Mouse (Mus musculus) gastrocnemius, adult 8-10 months (tissue): ENCODE measurements around the gene Cd59b. TPM values are rescaled to one million over a fixed set of nuclear protein-coding genes. Genes with fewer than 3 reads are reported as not detected.
"Not testable (repeated sequence)": the region's sequence is repeated elsewhere in the genome, so short reads cannot be mapped to it uniquely, and the experiment has no call there.

Source experiments
- DNase-seq, 2 experiments: peaks; one replicate each; pipeline ENCODE4 v3.0.0; 2022; ENCODE audit warnings: low spot score in 2 of 2
- total RNA-seq, 4 experiments: library from RNA; stranded (reverse); gene quantifications; 2 replicates each; pipeline ENCODE4 v1.2.4; 2022

Gene Cd59b
- total RNA-seq, 4 experiments from 2014 or later, result 1.2 to 2.8 (median 2.1) TPM

DNA sequence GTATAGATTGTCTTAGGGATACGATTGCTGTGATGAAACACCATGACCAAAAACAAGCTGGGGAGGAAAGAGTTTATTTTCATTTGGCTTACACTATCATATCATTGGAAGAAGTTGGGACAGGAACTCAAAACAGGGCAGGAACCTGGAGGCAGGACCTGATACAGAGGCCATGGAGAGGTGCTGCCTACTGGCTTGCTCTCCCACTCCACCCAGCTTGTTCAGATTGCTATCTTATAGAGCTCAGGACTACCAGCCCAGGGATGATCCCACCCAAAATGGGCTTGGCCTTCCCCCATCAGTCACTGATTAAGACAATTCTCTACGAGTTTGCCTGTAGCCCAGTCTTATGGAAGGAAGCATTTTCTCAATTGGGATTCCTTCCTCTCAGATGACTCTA, 5.5 kb upstream of the Cd59b start:
- DNase-seq, result no peak

DNA sequence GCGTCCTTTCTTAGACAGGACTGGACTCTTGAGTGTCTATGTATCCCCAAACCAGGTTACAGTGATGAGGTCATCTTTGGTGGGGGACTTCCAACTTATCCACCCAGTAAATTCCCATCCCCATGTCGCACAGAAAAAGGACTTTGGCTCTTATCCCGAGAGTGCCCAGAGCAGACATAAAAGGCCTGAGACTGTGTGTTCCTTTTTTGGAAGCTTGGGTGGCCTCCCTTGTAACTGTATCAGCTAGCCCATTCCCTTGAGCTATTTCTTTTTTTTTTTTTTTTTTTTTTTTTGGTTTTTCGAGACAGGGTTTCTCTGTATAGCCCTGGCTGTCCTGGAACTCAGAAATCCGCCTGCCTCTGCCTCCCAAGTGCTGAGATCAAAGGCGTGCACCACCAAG, 4.1 kb upstream of the Cd59b start, which contains the start of gene Gm10912:
Gene Gm10912 (plus strand): TSS at position 301 of the 400 bp plus-strand sequence.
- DNase-seq, result not testable (repeated sequence)

DNA sequence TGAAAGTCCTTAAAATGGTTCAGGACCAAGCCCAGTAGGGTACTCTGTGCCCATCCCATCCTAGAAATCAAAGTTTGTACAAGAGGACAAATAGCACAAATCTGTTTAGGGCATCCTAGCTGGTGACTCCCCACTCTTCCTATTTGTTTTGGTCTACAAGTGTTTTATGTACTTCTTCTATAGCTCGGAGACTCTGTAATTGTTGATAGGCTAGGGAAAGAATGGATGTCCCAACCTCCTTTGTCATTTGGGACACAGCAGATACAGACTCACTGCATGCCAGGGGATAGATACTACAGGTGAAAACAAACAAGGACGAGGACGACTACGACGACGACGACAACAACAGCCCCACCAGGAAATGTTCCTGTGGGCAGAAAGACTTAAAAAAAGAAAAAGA, 1.2 kb upstream of the Cd59b start, which contains the start of gene Gm10799:
Gene Gm10799 (minus strand): TSS at position 101 of the 400 bp plus-strand sequence.
- DNase-seq, result not testable (repeated sequence)

DNA sequence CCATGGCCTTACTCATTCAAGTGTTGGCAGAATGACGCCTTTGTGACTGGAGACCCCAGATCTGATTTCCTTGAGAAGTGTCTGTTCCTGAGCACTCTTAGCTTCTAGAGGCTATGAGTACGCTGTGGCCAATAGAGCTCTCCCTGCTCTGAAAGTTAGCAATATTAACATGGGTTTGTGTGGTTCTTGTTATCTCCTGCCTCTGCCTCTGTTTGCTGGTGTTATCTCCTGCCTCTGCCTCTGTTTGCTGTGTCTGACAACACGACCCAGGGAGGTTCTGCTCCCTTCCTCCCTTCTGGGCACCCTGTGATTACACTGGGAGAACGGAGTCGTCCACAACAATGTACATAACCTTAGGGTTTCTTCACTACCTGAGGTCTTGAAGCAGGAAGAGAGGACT, 8.6 kb downstream of the Cd59b start:
- DNase-seq, result not testable (repeated sequence)

DNA sequence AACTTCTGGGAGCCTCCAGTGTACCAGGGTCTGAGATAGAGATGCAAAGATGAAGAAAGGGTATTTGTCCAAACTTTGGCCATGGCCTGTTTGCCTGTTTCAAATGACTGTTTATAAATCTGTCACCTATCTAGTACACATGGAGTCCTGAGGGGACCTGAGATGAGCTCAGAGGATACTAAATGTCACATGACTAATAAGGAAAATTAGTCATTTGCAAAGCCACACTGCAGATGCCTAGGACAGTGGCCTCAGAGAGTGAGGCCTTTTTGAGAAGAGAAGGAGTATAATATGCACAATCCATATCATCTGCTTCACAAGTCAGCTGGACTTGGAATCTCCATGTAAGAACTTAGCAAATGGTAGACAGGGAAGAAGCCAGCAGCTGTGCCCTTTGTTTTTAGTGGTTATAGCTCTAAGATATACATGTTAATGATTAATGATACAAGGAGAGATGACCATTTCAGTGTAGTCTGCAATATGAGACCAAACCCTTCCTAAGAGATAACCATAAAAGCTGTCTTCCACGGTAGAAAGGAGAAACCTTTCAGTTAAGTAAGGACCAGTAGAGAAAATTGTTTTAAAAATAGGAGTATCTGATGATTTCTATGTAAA, 11.9 kb downstream of the Cd59b start:
- DNase-seq, result not testable (repeated sequence)

DNA sequence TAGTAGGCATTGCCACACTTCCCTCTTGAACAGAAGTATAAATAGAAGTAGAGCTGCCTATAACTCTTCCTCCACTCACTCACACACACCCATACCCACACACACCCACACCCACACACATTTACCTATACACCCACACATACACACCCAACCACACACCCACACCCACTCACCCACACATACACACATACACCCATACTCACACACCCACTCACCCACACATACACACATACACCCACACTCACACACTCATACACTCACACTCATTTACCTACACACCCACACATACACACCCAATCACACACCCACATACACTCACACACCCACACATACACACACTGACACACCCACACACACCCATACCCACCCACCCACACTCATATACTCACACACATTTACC, 12.8 kb downstream of the Cd59b start:
- DNase-seq, result no peak

DNA sequence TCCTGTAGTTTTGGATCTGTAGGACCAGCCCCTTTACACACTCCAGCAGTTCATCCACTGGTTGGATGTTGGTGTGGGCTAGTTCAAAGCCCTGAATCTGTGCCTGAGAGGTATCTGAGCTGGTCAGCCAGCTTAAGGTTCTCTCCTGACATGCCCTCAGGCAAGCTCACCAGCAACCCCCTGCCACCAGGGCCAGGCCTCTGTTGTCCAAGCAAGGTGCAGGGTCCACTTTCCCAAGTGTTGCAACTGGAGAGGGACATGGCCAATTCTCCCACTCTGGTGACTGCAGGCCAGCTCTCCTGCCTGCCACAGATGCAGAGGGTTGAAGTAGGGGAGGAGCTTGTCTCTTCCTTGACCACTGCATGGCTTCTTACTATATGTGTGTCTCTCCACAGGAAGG, 14.4 kb downstream of the Cd59b start:
- DNase-seq, result not testable (repeated sequence)

DNA sequence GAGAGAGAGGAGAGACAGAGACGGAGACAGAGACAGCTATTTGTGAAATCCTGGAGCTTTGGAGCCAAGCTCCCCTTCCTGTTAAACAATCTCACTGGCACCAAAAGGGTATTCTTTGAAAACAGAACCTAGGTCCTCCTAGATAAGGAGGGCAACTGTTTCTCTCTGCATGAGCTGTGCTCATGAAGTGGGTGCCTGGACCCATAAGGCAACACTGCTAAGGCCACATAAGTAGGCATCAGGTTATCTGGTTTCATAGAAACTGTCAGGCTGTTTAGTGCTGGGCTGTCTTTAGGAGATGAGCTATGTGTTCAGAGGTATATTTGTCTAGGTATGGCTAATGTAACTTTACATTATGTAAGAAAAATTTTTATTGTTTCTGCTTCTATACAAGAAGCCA, 17.9 kb downstream of the Cd59b start:
- DNase-seq, result not testable (repeated sequence)

DNA sequence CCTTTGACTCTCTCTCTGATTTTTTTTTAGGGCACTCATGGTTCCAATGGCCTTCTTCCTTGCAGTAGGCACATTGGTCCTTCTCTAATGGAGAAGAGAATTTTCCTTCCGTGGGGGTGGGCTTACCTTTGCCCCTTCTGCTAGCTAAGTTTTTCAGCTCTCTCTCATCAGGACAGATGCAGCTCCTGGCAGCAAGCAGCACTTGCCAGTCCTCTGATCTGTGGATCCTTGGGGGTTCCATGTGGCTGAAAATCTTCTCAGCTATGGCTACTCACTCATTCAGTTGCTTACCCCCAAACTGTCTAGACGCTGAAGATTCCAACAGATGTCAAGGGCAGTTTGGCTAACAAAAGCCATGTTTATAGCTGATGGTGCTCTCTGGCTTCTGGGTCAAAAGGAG, 23.7 kb downstream of the Cd59b start:
- no peak for DNase-seq

DNA sequence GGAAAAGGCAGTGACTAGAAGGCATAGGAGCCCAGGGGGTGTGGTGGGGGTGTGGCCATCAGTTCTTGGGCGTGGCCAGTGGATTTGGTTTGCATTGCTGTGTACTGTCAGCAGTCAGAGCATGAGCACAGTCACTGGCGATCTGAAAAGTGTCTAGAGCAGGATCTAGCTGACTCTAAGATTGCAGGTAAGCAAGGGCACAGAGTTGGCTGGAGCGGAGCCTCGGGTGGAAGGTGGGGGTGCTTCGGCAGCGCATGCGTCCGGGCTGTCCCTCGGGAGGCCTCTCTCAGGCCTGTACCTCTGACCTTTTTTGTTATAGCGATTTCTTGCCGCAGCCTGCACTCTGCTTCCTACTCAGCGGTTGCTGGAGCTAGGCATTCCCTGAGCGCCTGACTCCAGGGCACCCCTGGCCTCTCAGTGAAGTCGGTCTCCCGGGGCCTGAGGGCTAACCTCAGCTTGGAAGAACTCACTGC, 26.1 kb downstream of the Cd59b start, which contains the start of gene Cd59a:
Gene Cd59a (plus strand): TSS at position 61 of the 473 bp plus-strand sequence.
- peak; percentile 65 to 72 for DNase-seq

DNA sequence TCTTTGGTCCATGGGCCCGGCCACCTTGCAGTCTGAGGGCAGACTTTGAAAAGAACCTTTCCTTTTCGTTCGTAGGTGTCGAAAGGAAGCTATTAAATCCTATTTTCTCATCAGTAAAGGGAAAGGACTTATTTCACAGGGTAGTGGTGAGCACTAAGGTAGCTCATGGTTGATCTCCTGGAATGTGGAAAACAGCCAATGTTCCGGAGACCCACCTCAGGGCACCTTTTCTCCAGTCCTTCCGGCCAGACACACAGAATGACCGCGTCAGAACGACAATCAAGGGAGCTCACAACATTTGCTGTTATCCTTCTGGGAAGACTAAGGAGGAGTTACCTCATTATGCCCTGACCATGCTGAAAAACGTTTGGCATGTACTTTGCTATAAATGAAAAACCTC, 26.6 kb downstream of the Cd59b start:
- no peak for DNase-seq

DNA sequence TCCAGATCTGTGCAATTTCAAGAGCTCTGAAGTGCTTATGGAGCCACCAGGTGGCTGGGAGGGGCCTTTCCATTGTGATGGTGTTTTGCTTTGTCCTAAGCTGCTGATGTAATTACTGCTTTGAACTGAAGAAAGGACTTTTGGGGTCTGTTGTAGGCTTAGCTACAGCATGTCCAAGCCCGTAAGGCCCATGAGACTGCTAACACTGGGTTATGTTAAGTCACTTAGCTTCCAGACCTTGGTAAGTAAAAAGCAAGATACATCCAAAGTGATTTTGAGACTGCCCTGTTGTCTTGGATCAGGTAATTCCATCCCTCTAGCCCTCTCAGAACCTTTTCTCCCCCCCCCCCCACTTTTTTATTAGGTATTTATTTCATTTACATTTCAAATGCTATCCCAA, 27.1 kb downstream of the Cd59b start:
- DNase-seq, result not testable (repeated sequence)

DNA sequence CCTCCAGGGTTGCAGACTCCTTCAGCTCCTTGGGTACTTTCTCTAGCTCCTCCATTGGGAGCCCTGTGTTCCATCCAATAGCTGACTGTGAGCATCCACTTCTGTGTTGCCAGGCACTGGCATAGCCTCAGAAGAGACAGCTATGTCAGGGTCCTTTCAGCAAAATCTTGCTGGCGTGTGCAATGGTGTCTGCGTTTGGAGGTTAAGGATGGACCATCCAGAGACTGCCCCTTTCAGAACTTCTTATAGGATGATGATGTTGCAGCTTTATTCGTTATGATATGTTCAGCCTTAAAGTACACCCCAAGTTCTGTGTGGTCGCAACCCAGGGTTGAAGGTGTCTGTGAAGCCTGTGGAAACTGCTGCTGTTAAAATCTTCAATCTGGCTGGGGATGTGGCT, 27.7 kb downstream of the Cd59b start:
- DNase-seq, result not testable (repeated sequence)

DNA sequence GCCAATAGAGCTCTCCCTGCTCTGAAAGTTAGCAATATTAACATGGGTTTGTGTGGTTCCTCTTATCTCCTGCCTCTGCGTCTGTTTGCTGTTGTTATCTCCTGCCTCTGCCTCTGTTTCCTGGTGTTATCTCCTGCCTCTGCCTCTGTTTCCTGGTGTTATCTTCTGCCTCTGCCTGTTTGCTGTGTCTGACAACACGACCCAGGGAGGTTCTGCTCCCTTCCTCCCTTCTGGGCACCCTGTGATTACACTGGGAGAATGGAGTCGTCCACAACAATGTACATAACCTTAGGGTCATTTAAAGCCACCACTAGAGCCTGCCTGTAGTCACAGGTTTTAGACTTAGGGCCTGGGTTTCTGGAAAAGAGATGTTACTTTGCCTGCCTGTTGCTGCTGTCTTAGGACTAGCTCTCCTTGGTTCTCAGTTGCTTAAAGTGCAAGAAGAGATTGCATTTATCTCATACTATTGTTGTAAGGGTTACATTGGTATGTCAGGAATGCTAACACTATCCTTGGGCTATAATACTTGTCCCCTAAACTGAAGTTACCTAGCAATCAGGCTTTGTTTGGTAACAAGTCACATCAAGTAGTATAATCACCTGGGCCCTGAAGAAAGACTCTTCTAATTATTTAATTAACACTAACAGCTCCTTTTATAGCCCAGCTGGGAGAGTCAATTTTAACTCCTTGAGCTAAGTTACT, 29.0 kb downstream of the Cd59b start:
- DNase-seq, result no peak

DNA sequence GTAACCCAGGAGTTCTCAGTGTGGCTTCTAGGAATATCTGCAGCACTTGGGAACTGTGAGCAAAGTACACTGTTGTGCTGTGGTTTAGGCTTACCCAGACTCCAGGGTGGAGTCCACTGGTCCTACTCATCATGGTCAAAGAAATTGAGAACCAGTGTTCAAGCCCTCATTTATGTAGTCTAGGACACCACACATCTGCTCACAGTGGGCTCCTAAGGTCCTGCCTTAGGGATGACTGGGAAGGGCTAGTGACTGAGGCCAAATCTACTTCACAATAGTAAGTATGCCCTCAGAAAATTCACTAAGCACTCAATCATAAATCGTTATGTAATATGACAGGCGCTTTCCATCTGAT, 29.6 kb downstream of the Cd59b start:
- no peak for DNase-seq

DNA sequence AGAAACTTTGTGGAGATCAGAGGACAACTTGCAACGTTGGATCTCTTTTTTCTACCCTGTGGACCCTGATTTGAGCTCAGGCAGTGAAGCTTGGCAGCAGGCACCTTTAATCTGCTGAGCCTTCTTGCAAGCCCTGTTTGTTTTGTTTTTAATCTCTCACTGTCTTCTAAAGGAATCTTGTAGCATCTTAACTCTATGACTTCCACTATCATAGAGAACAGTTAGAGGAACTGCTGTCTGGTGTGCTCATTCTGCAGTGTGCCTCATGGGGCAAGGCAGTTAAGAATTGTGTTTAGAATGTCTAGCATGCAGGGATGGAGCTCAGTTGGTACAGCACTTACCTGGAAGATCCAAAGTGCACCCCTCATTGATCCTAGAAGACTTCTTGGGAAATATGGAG, 30.3 kb downstream of the Cd59b start:
- no peak for DNase-seq

DNA sequence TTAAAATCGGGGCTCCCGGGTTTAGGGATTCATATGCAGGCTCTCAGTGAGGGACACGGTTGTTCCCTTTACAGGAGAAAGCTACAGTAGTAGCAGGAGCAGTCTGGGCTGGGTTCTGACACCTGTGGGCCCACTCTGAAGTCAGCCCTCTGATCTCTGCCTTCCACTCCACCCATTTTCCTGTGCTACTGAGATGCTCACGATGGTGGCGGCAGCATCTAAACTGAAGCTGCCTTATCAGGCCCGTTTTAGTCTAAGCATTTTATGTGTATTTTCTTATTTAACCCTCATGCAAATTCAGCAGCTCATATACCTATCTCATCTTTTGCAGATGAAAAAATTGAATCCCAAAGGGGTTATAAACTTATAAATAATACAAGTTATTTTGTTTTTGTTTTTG, 35.2 kb downstream of the Cd59b start:
- no peak for DNase-seq

DNA sequence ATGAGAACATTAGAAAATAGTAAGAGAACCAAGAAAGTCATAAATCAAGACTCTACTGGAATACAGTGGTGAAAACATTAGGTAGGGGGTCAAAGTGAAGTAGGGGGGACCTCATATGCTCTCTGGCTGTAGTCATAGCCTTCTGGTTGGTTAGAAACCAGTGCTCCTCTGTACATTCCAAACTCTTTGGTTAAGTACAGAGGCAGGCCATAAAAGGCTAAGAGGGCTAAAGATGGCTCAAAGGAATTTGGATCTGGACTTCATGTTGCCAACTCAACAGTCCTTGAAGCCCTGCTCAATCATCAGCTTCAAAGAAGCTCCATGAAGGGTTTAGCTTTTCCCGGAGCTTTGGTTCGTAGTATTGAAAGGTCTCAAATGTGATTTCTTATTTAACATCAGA, 39.4 kb downstream of the Cd59b start:
- not testable (repeated sequence) for DNase-seq

DNA sequence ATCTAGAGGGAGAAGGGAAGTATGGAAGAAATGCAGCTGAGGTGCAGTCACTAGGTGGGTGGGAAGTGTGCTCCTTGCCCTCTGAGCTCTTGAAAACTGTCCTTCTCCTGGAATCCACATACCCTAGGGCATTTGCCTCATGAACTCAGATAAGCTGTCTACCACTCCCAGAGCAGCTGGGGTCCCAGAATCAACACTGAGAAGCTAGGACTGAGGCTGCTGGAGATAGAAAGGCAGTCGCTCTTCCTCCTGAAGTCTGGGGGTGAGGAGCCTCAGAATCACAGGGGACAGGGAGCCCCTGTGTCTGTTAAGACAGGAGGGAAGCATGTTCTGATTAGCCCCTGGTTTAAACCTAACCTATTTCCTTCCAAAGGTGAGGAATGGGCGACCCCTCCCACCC, 39.9 kb downstream of the Cd59b start:
- no peak for DNase-seq

DNA sequence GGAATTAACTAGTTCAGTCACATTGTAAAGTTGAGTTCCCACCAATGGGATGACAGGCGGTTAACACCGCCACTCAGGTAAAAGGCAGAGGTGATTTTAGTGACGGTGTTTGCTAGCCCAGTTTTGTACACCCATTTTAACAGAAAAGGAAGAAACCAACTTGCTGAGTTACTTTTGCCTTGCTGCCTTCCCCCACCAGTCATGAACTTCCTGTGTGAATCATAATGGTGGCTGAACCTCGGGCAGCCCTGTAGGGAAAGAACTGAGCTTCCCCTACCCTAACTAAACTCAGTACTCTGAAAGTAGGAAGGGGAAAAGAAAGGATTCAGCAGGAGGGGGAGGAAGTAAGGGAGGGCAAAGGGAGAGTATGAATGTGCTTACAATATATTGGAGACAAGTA, 40.4 kb downstream of the Cd59b start:
- no peak for DNase-seq

DNA sequence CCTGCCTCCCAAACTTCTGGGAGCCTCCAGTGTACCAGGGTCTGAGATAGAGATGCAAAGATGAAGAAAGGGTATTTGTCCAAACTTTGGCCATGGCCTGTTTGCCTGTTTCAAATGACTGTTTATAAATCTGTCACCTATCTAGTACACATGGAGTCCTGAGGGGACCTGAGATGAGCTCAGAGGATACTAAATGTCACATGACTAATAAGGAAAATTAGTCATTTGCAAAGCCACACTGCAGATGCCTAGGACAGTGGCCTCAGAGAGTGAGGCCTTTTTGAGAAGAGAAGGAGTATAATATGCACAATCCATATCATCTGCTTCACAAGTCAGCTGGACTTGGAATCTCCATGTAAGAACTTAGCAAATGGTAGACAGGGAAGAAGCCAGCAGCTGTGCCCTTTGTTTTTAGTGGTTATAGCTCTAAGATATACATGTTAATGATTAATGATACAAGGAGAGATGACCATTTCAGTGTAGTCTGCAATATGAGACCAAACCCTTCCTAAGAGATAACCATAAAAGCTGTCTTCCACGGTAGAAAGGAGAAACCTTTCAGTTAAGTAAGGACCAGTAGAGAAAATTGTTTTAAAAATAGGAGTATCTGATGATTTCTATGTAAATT, 41.6 kb downstream of the Cd59b start:
- not testable (repeated sequence) for DNase-seq

DNA sequence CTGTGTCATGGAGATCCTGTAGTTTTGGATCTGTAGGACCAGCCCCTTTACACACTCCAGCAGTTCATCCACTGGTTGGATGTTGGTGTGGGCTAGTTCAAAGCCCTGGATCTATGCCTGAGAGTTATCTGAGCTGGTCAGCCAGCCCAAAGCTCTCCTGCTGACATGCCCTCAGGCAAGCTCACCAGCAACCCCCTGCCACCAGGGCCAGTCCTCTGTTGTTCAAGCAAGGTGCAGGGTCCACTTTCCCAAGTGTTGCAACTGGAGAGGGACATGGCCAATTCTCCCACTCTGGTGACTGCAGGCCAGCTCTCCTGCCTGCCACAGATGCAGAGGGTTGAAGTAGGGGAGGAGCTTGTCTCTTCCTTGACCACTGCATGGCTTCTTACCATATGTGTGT, 43.9 kb downstream of the Cd59b start:
- DNase-seq, result not testable (repeated sequence)
